Mouse (Mus musculus): Measurements from ENCODE around the gene Olfr639. TPM values are rescaled to one million over a fixed set of nuclear protein-coding genes. Genes with fewer than 3 reads are reported as not detected.

The Olfr639 gene
- 0.04 TPM in 1 of 2 replicates, not detected in the other for polyA plus RNA-seq (2016; fragmentation: Nextera tagmentation; extraction: Ambion mirVana)

GRCm38 (mm10) chr7:104017203-104017602 lies at the start of gene Olfr639:
TSS of gene Olfr639 (minus strand) at chr7:104017303.
- Histone ChIP-seq H3K27ac (no peak within 1 kb of the TSS), H3K36me3 (no peaks in the 10 kb centered on the region), H3K9ac (no peak within 1 kb of the TSS), H3K4me2 (replicated peaks) (no peak within 1 kb of the TSS), H3K9me3 (replicated peaks) (no peaks in the 10 kb centered on the region), H3K4me1 (no peaks in the 10 kb centered on the region), H3K4me3 (no peak within 1 kb of the TSS), H3K27me3 (no peaks in the 10 kb centered on the region)
- no peak for ATAC-seq (ENCODE audit: low FRiP score)

- Histone ChIP-seq H3K4me3 (no peak within 1 kb of the TSS), H3K36me3 (no peaks in the 10 kb centered on the region), H3K9me3 (replicated peaks) (no peaks in the 10 kb centered on the region), H3K27ac (no peak within 1 kb of the TSS), H3K27me3 (no peaks in the 10 kb centered on the region), H3K4me1 (no peaks in the 10 kb centered on the region), H3K9ac (no peak within 1 kb of the TSS), H3K4me2 (replicated peaks) (no peak within 1 kb of the TSS)
- WGBS = 55% methylated on average over 2 of the region's 2 CpGs
- ATAC-seq (ENCODE audit: low FRiP score) = no peak
Measured at GRCm38 (mm10) chr7:104061345-104061744, 44.2 kb upstream of the Olfr639 start, which contains the start of gene 4930516K23Rik. TSS of gene 4930516K23Rik (minus strand) at chr7:104061445.

- Histone ChIP-seq H3K27ac (no peak overlapping the region), H3K27me3 (no peaks in the 10 kb centered on the region), H3K4me2 (replicated peaks) (no peak overlapping the region), H3K4me3 (no peak overlapping the region), H3K36me3 (no peaks in the 10 kb centered on the region), H3K4me1 (no peaks in the 10 kb centered on the region), H3K9ac (no peak overlapping the region), H3K9me3 (replicated peaks) (no peaks in the 10 kb centered on the region)
- 92% methylated on average over 1 of the region's 1 CpGs for WGBS
- no peak for ATAC-seq (ENCODE audit: low FRiP score)
Measured at GRCm38 (mm10) chr7:104059215-104059614, 42.1 kb upstream of the Olfr639 start.

GRCm38 (mm10) chr7:104052566-104052965 lies 35.5 kb upstream of the Olfr639 start, which contains the start of gene Olfr642:
TSS of gene Olfr642 (minus strand) at chr7:104052666.
- H3K9ac ChIP-seq = no peak within 1 kb of the TSS
- H3K27ac ChIP-seq = no peak within 1 kb of the TSS
- H3K9me3 ChIP-seq (replicated peaks) = no peaks in the 10 kb centered on the region
- H3K36me3 ChIP-seq = no peaks in the 10 kb centered on the region
- H3K4me3 ChIP-seq = no peak within 1 kb of the TSS
- no peak within 1 kb of the TSS for H3K4me2 ChIP-seq (replicated peaks)
- no peak for ATAC-seq (ENCODE audit: low FRiP score)
- no peaks in the 10 kb centered on the region for H3K4me1 ChIP-seq
- 71% methylated on average over 1 of the region's 1 CpGs for WGBS
- no peaks in the 10 kb centered on the region for H3K27me3 ChIP-seq

GRCm38 (mm10) chr7:104050745-104051144 lies 33.6 kb upstream of the Olfr639 start:
- Histone ChIP-seq H3K9ac (no peak overlapping the region), H3K27me3 (no peaks in the 10 kb centered on the region), H3K4me2 (replicated peaks) (no peak overlapping the region), H3K27ac (no peak overlapping the region), H3K4me1 (no peaks in the 10 kb centered on the region), H3K9me3 (replicated peaks) (no peaks in the 10 kb centered on the region), H3K36me3 (no peaks in the 10 kb centered on the region), H3K4me3 (no peak overlapping the region)
- 93% methylated on average over 4 of the region's 4 CpGs for WGBS
- ATAC-seq (ENCODE audit: low FRiP score) = no peak

- WGBS = 65% methylated on average over 1 of the region's 1 CpGs
- Histone ChIP-seq H3K4me1 (no peaks in the 10 kb centered on the region), H3K9ac (no peak within 1 kb of the TSS), H3K27me3 (no peaks in the 10 kb centered on the region), H3K27ac (no peak within 1 kb of the TSS), H3K4me2 (replicated peaks) (no peak within 1 kb of the TSS), H3K9me3 (replicated peaks) (0 out of 2 replicates have a peak, but pooled peaks cover 5% of the 10 kb centered on the region), H3K36me3 (no peaks in the 10 kb centered on the region), H3K4me3 (no peak within 1 kb of the TSS)
- no peak for ATAC-seq (ENCODE audit: low FRiP score)
Measured at GRCm38 (mm10) chr7:104035145-104035544, 18.0 kb upstream of the Olfr639 start, which contains the start of gene Olfr641. TSS of gene Olfr641 (plus strand) at chr7:104035445.

GRCm38 (mm10) chr7:104026978-104027377 lies 9.9 kb upstream of the Olfr639 start:
- Histone ChIP-seq H3K4me3 (no peak overlapping the region), H3K27me3 (no peaks in the 10 kb centered on the region), H3K36me3 (no peaks in the 10 kb centered on the region), H3K4me1 (no peaks in the 10 kb centered on the region), H3K4me2 (replicated peaks) (no peak overlapping the region), H3K27ac (no peak overlapping the region), H3K9ac (no peak overlapping the region), H3K9me3 (replicated peaks) (no peaks in the 10 kb centered on the region)
- 83% methylated on average over 3 of the region's 3 CpGs for WGBS
- ATAC-seq (ENCODE audit: low FRiP score) = no peak

- ATAC-seq (ENCODE audit: low FRiP score) = no peak
- Histone ChIP-seq H3K9me3 (replicated peaks) (no peaks in the 10 kb centered on the region), H3K4me1 (no peaks in the 10 kb centered on the region), H3K27ac (no peak within 1 kb of the TSS), H3K27me3 (no peaks in the 10 kb centered on the region), H3K4me3 (no peak within 1 kb of the TSS), H3K36me3 (no peaks in the 10 kb centered on the region), H3K4me2 (replicated peaks) (no peak within 1 kb of the TSS), H3K9ac (no peak within 1 kb of the TSS)
- 88% methylated on average over 6 of the region's 6 CpGs for WGBS
Measured at GRCm38 (mm10) chr7:104025473-104025872, 8.4 kb upstream of the Olfr639 start, which contains the start of gene Olfr640. TSS of gene Olfr640 (minus strand) at chr7:104025573.

- WGBS = 97% methylated on average over 6 of the region's 6 CpGs
- no peaks in the 10 kb centered on the region for H3K36me3 ChIP-seq
- no peaks in the 10 kb centered on the region for H3K4me1 ChIP-seq
Measured at GRCm38 (mm10) chr7:104021651-104022050, 4.5 kb upstream of the Olfr639 start.

GRCm38 (mm10) chr7:104018953-104019352 lies 1.9 kb upstream of the Olfr639 start:
- no peaks in the 10 kb centered on the region for H3K4me1 ChIP-seq
- H3K36me3 ChIP-seq = no peaks in the 10 kb centered on the region
- no peak overlapping the region for H3K27ac ChIP-seq
- no peak overlapping the region for H3K4me2 ChIP-seq (replicated peaks)
- H3K9ac ChIP-seq = no peak overlapping the region
- ATAC-seq (ENCODE audit: low FRiP score) = no peak
- 86% methylated on average over 1 of the region's 1 CpGs for WGBS
- H3K4me3 ChIP-seq = no peak overlapping the region
- no peaks in the 10 kb centered on the region for H3K27me3 ChIP-seq
- no peaks in the 10 kb centered on the region for H3K9me3 ChIP-seq (replicated peaks)

More at GRCm38 (mm10) chr7:104021651-104022050, 4.5 kb upstream of the Olfr639 start:
- Histone ChIP-seq H3K27ac (no peak overlapping the region), H3K9ac (no peak overlapping the region), H3K9me3 (replicated peaks) (no peaks in the 10 kb centered on the region), H3K4me2 (replicated peaks) (no peak overlapping the region), H3K27me3 (no peaks in the 10 kb centered on the region), H3K4me3 (no peak overlapping the region)
- ATAC-seq (ENCODE audit: low FRiP score) = no peak

GRCm38 (mm10) chr7:103999124-103999523 lies 18.0 kb downstream of the Olfr639 start:
- no peaks in the 10 kb centered on the region for H3K4me1 ChIP-seq
- H3K9ac ChIP-seq = no peak overlapping the region
- no peaks in the 10 kb centered on the region for H3K36me3 ChIP-seq
- no peak overlapping the region for H3K27ac ChIP-seq
- no peaks in the 10 kb centered on the region for H3K9me3 ChIP-seq (replicated peaks)
- H3K4me2 ChIP-seq (replicated peaks) = no peak overlapping the region
- no peak overlapping the region for H3K4me3 ChIP-seq
- no peak for ATAC-seq (ENCODE audit: low FRiP score)
- no peaks in the 10 kb centered on the region for H3K27me3 ChIP-seq

GRCm38 (mm10) chr7:103998446-103998845 lies 18.7 kb downstream of the Olfr639 start, which contains the start of gene Olfr638:
TSS of gene Olfr638 (plus strand) at chr7:103998746.
- no peak within 1 kb of the TSS for H3K27ac ChIP-seq
- H3K4me3 ChIP-seq = no peak within 1 kb of the TSS
- H3K4me1 ChIP-seq = no peaks in the 10 kb centered on the region
- H3K4me2 ChIP-seq (replicated peaks) = no peak within 1 kb of the TSS
- no peak for ATAC-seq (ENCODE audit: low FRiP score)
- no peaks in the 10 kb centered on the region for H3K9me3 ChIP-seq (replicated peaks)
- no peaks in the 10 kb centered on the region for H3K36me3 ChIP-seq
- H3K9ac ChIP-seq = no peak within 1 kb of the TSS
- no peaks in the 10 kb centered on the region for H3K27me3 ChIP-seq

GRCm38 (mm10) chr7:103971782-103972181 lies 45.3 kb downstream of the Olfr639 start:
- Histone ChIP-seq H3K27me3 (no peaks in the 10 kb centered on the region), H3K27ac (no peak overlapping the region), H3K9me3 (replicated peaks) (no peaks in the 10 kb centered on the region), H3K4me3 (no peak overlapping the region), H3K4me1 (no peaks in the 10 kb centered on the region), H3K9ac (no peak overlapping the region), H3K4me2 (replicated peaks) (no peak overlapping the region), H3K36me3 (no peaks in the 10 kb centered on the region)
- 60% methylated on average over 1 of the region's 1 CpGs for WGBS
- ATAC-seq (ENCODE audit: low FRiP score) = no peak

Data from hindbrain, embryonic 12.5 days (tissue).